ENCODE assay signal across 18 mouse cellular contexts in genomic region chr12:102650649-102651048, GRCm38 (mm10). TPM values are rescaled to one million over a fixed set of nuclear protein-coding genes. Genes with fewer than 3 reads are reported as not detected.
A peak's percentile ranks its signal among the peaks of the same experiment; 100 is the strongest.
DNase-seq lines count a peak whose midpoint lies in the region; ATAC-seq and TF ChIP-seq lines count a peak whose summit lies in the region.
"Had no signal": no experiment of that assay in that cellular context is flagged by ENCODE, and none has a peak within 500 bp of the region (broad histone marks: within the 10 kb centered on the region; RNA-seq: fewer than 3 reads in every experiment).

No protein-coding gene starts in this region.

- H3K4me2 ChIP-seq in liver, embryonic 11.5 days, result no peak overlapping the region
- H3K4me2 ChIP-seq in lung, postnatal 0 days (replicated peaks; ENCODE audit: low read depth, low read length), result no peak overlapping the region

- no peak for TF ChIP-seq POLR2A in cerebellum, adult 2 months (IDR thresholded peaks at IDR 0.05; ENCODE audit: borderline replicate concordance, insufficient read depth, low read length)
- no peak for TF ChIP-seq POLR2A in liver, adult 2 months (IDR thresholded peaks at IDR 0.05; ENCODE audit: extremely low read depth, insufficient read depth, low read length)
- no peak for TF ChIP-seq POLR2A in lung, adult 2 months (IDR thresholded peaks at IDR 0.05; ENCODE audit: borderline replicate concordance, extremely low read depth, low read depth, low read length)

- no peaks in the 10 kb centered on the region for H3K27me3 ChIP-seq in cerebellum, adult 2 months (ENCODE audit: control insufficient read depth, insufficient read depth, low read length)
- H3K27me3 ChIP-seq in liver, adult 2 months (ENCODE audit: control insufficient read depth, insufficient read depth, low read length), result no peaks in the 10 kb centered on the region
- no peaks in the 10 kb centered on the region; the same call in 1 of the 2 replicates for H3K27me3 ChIP-seq in liver, embryonic 11.5 days (replicated peaks; ENCODE audit: control insufficient read depth, insufficient read depth, low read length)
- H3K27me3 ChIP-seq in lung, postnatal 0 days (replicated peaks; ENCODE audit: insufficient read depth, low read length), result no peaks in the 10 kb centered on the region
- H3K27me3 ChIP-seq: CH12.LX, Patski had no signal

- TF ChIP-seq EP300 in lung, postnatal 0 days (IDR thresholded peaks at IDR 0.05), result no peak

- no peaks in the 10 kb centered on the region for H3K9me3 ChIP-seq in liver, embryonic 11.5 days (ENCODE audit: control insufficient read depth, low read length)
- H3K9me3 ChIP-seq in lung, postnatal 0 days (ENCODE audit: low read length), result no peaks in the 10 kb centered on the region
- H3K9me3 ChIP-seq: G1E had no signal

- no peaks in the 10 kb centered on the region for H3K36me3 ChIP-seq in liver, adult 2 months (ENCODE audit: control insufficient read depth, insufficient read depth, low read length)
- no peaks in the 10 kb centered on the region for H3K36me3 ChIP-seq in liver, embryonic 11.5 days (ENCODE audit: control insufficient read depth, insufficient read depth, low read length)
- no peaks in the 10 kb centered on the region for H3K36me3 ChIP-seq in lung, postnatal 0 days (ENCODE audit: insufficient read depth, low read length)
- H3K36me3 ChIP-seq: G1E had no signal

- TF ChIP-seq CTCF in cerebellum, adult 2 months (IDR thresholded peaks at IDR 0.05; ENCODE audit: borderline replicate concordance, insufficient read depth, low read depth, low read length), result no peak
- no peak for TF ChIP-seq CTCF in liver, adult 2 months (IDR thresholded peaks at IDR 0.05; ENCODE audit: low read depth, low read length)
- TF ChIP-seq CTCF in lung, postnatal 0 days (IDR thresholded peaks at IDR 0.05), result no peak
- no peak for TF ChIP-seq CTCF in lung, adult 2 months (IDR thresholded peaks at IDR 0.05; ENCODE audit: insufficient read depth, low read length)

- no peak overlapping the region for H3K4me3 ChIP-seq in cerebellum, adult 2 months (replicated peaks; ENCODE audit: insufficient read depth, low read depth, low read length)
- no peak overlapping the region for H3K4me3 ChIP-seq in liver, adult 2 months (ENCODE audit: insufficient read depth, low read depth, low read length)
- H3K4me3 ChIP-seq in liver, embryonic 11.5 days (ENCODE audit: low read depth, low read length), result no peak overlapping the region
- H3K4me3 ChIP-seq in lung, postnatal 0 days (ENCODE audit: low read depth, low read length), result no peak overlapping the region
- H3K4me3 ChIP-seq in lung, adult 2 months (replicated peaks; ENCODE audit: extremely low read depth, low read depth, low read length), result no peak overlapping the region

- peak; percentile 51 to 61 for DNase-seq in cerebellum, adult 2 months
- DNase-seq in cerebellum, adult 9-11 months, result no peak
- peak; percentile 36 for DNase-seq in liver, adult 2 months (ENCODE audit: extremely low read depth, low read depth, low spot score)
- no peak for DNase-seq in liver, embryonic 11.5 days (ENCODE audit: low spot score)
- DNase-seq in lung, postnatal 0 days (ENCODE audit: low spot score), result no peak
- DNase-seq in lung, adult 2 months, result no peak
- DNase-seq: adrenal gland, adult 2 months; adrenal gland, adult 8-10 months; adrenal gland, postnatal 10 days; adrenal gland, postnatal 25 days; adrenal gland, postnatal 36 days; B cell, adult 2 months; cerebellum, adult 11 months had no signal

- H3K4me1 ChIP-seq in cerebellum, adult 2 months (ENCODE audit: control insufficient read depth, insufficient read depth, low read length), result peaks cover 75% of the 10 kb centered on the region
- peaks cover 21% of the 10 kb centered on the region for H3K4me1 ChIP-seq in liver, adult 2 months (ENCODE audit: control insufficient read depth, insufficient read depth, low read length)
- H3K4me1 ChIP-seq in liver, embryonic 11.5 days (replicated peaks; ENCODE audit: control insufficient read depth, insufficient read depth, low read length), result peaks cover 29% of the 10 kb centered on the region
- H3K4me1 ChIP-seq in lung, postnatal 0 days (ENCODE audit: insufficient read depth, low read depth, low read length), result peaks cover 26% of the 10 kb centered on the region; the same call in 1 of the 2 replicates
- peaks cover 36% of the 10 kb centered on the region for H3K4me1 ChIP-seq in lung, adult 2 months (ENCODE audit: control insufficient read depth, insufficient read depth, low read length)

- H3K27ac ChIP-seq in cerebellum, adult 2 months (ENCODE audit: insufficient read depth, low read length), result no peak overlapping the region
- H3K27ac ChIP-seq in liver, adult 2 months (replicated peaks; ENCODE audit: insufficient read depth, low read depth, low read length), result no peak overlapping the region
- no peak overlapping the region for H3K27ac ChIP-seq in liver, embryonic 11.5 days (ENCODE audit: low read depth, low read length)
- H3K27ac ChIP-seq in lung, postnatal 0 days (ENCODE audit: low read length), result 0 out of 2 replicates have a peak overlapping the region, but pooled peaks have one; percentile 23

- no peak for ATAC-seq in liver, embryonic 11.5 days (replicated peaks; ENCODE audit: low FRiP score)
- no peak for ATAC-seq in lung, postnatal 0 days
- ATAC-seq: activated CD4-positive, CD25-positive, alpha-beta regulatory T cell, adult 4 months; CD4-positive, CD25-positive, alpha-beta regulatory T cell, adult 4 months; Patski had no signal

- H3K79me2 ChIP-seq in liver, adult 2 months (ENCODE audit: control insufficient read depth, insufficient read depth, low read length), result peaks cover 5% of the 10 kb centered on the region; the same call in 1 of the 2 replicates

- WGBS in cerebellum, adult 2 months, result 63% methylated on average over 4 of the region's 4 CpGs
- 63% methylated on average over 4 of the region's 4 CpGs for WGBS in liver, adult 2 months
- 87% methylated on average over 4 of the region's 4 CpGs for WGBS in liver, embryonic 11.5 days
- WGBS in lung, postnatal 0 days, result 78% methylated on average over 4 of the region's 4 CpGs
- WGBS in lung, adult 2 months, result 76% methylated on average over 4 of the region's 4 CpGs

- no peak overlapping the region for H3K9ac ChIP-seq in liver, adult 2 months (ENCODE audit: low read depth, low read length)
- no peak overlapping the region for H3K9ac ChIP-seq in liver, embryonic 11.5 days (ENCODE audit: low read depth, low read length)
- no peak overlapping the region for H3K9ac ChIP-seq in lung, postnatal 0 days (replicated peaks; ENCODE audit: low read depth)

RNA-seq across cellular contexts. Expression of gene Itpk1, which starts 54.1 kb away (rescaled TPM):
- polyA plus RNA-seq in cerebellum, adult 2 months (2012; rRNA removed), result 64.9 and 67.6 TPM in 2 replicates
- 7.9 and 8.3 TPM in 2 replicates for total RNA-seq in liver, adult 2 months (2014; rRNA removed)
- 21.0 and 22.8 TPM in 2 replicates for polyA plus RNA-seq in liver, adult 2 months (2012; rRNA removed)
- polyA plus RNA-seq in liver, embryonic 11.5 days (2014; fragmentation: Nextera tagmentation; extraction: Ambion mirVana), result 5.8 and 7.3 TPM in 2 replicates
- polyA plus RNA-seq in lung, postnatal 0 days (2015; fragmentation: Nextera tagmentation; extraction: Ambion mirVana), result 9.7 and 10.9 TPM in 2 replicates
- 23.0 and 26.3 TPM in 2 replicates for polyA plus RNA-seq in lung, adult 2 months (2012; rRNA removed)

Comparison
In these comparisons a context has a peak if more than half of its experiments do, and no peak if none do; other contexts are left out.
1. DNase-seq: peak in cerebellum, adult 2 months (2 of 2) and liver, adult 2 months (single experiment); none in cerebellum, adult 9-11 months (single experiment), liver, embryonic 11.5 days (single experiment), lung, postnatal 0 days (single experiment) and lung, adult 2 months (single experiment).